Mouse (Mus musculus): ENCODE measurements around the gene Cnot8. TPM values are rescaled to one million over a fixed set of nuclear protein-coding genes. Genes with fewer than 3 reads are reported as not detected.
A peak's percentile ranks its signal among the peaks of the same experiment; 100 is the strongest.

Gene Cnot8
- polyA plus RNA-seq, 1 experiment from 2014 or later: 95.8 TPM

- ATAC-seq (replicated peaks; ENCODE audit: low FRiP score) (no peak), DNase-seq (ENCODE audit: low spot score) (no peak)
- Histone ChIP-seq H3K27ac (ENCODE audit: low read depth, low read length) (no peak overlapping the region), H3K4me2 (ENCODE audit: low read depth, low read length, severe bottlenecking) (no peak overlapping the region), H3K4me3 (ENCODE audit: low read depth, low read length) (no peak overlapping the region), H3K9me3 (ENCODE audit: control insufficient read depth, low read length) (no peaks in the 10 kb centered on the region), H3K9ac (ENCODE audit: low read length) (no peak overlapping the region), H3K27me3 (ENCODE audit: control insufficient read depth, insufficient read depth, low read length) (peaks cover 4% of the 10 kb centered on the region; the same call in 1 of the 2 replicates), H3K36me3 (ENCODE audit: control insufficient read depth, insufficient read depth, low read length) (no peaks in the 10 kb centered on the region), H3K4me1 (replicated peaks; ENCODE audit: control insufficient read depth, insufficient read depth, low read length) (peaks cover 2% of the 10 kb centered on the region; the same call in 1 of the 2 replicates)
- WGBS: 93% methylated on average over 2 of the region's 2 CpGs
Observed at GRCm38 (mm10) chr11:58100006-58100405, 3.9 kb upstream of the Cnot8 start.

GRCm38 (mm10) chr11:58101194-58101720, 2.7 kb upstream of the Cnot8 start:
- no peak overlapping the region for H3K27ac ChIP-seq (ENCODE audit: low read depth, low read length)
- WGBS: 80% methylated on average over 4 of the region's 4 CpGs
- no peak for ATAC-seq (replicated peaks; ENCODE audit: low FRiP score)
- H3K4me2 ChIP-seq (ENCODE audit: low read depth, low read length, severe bottlenecking): no peak overlapping the region
- DNase-seq (ENCODE audit: low spot score): no peak
- H3K36me3 ChIP-seq (ENCODE audit: control insufficient read depth, insufficient read depth, low read length): no peaks in the 10 kb centered on the region
- no peak overlapping the region for H3K4me3 ChIP-seq (ENCODE audit: low read depth, low read length)
- H3K27me3 ChIP-seq (ENCODE audit: control insufficient read depth, insufficient read depth, low read length): peaks cover 4% of the 10 kb centered on the region; the same call in 1 of the 2 replicates
- H3K4me1 ChIP-seq (replicated peaks; ENCODE audit: control insufficient read depth, insufficient read depth, low read length): peaks cover 2% of the 10 kb centered on the region; the same call in 1 of the 2 replicates
- no peak overlapping the region for H3K9ac ChIP-seq (ENCODE audit: low read length)
- no peaks in the 10 kb centered on the region for H3K9me3 ChIP-seq (ENCODE audit: control insufficient read depth, low read length)

GRCm38 (mm10) chr11:58102146-58102545, 1.8 kb upstream of the Cnot8 start:
- no peaks in the 10 kb centered on the region for H3K9me3 ChIP-seq (ENCODE audit: control insufficient read depth, low read length)
- no peaks in the 10 kb centered on the region for H3K36me3 ChIP-seq (ENCODE audit: control insufficient read depth, insufficient read depth, low read length)
- H3K4me1 ChIP-seq (replicated peaks; ENCODE audit: control insufficient read depth, insufficient read depth, low read length): peaks cover 2% of the 10 kb centered on the region; the same call in 1 of the 2 replicates
- ATAC-seq (replicated peaks; ENCODE audit: low FRiP score) (no peak), DNase-seq (ENCODE audit: low spot score) (no peak)
- H3K4me2 ChIP-seq (ENCODE audit: low read depth, low read length, severe bottlenecking): no peak overlapping the region
- 80% methylated on average over 3 of the region's 3 CpGs for WGBS
- peaks cover 1% of the 10 kb centered on the region; the same call in 1 of the 2 replicates for H3K27me3 ChIP-seq (ENCODE audit: control insufficient read depth, insufficient read depth, low read length)
- H3K4me3 ChIP-seq (ENCODE audit: low read depth, low read length): no peak overlapping the region
- no peak overlapping the region for H3K27ac ChIP-seq (ENCODE audit: low read depth, low read length)
- no peak overlapping the region for H3K9ac ChIP-seq (ENCODE audit: low read length)

GRCm38 (mm10) chr11:58102581-58103343, 1.2 kb upstream of the Cnot8 start:
- no peaks in the 10 kb centered on the region for H3K9me3 ChIP-seq (ENCODE audit: control insufficient read depth, low read length)
- peak overlapping the region; percentile 92; the same call in 1 of the 2 replicates for H3K4me3 ChIP-seq (ENCODE audit: low read depth, low read length)
- peaks cover under 1% of the 10 kb centered on the region; the same call in 1 of the 2 replicates for H3K4me1 ChIP-seq (replicated peaks; ENCODE audit: control insufficient read depth, insufficient read depth, low read length)
- peak overlapping the region; percentile 48 for H3K9ac ChIP-seq (ENCODE audit: low read length)
- no peak for ATAC-seq (replicated peaks; ENCODE audit: low FRiP score)
- H3K27ac ChIP-seq (ENCODE audit: low read depth, low read length): no peak overlapping the region
- DNase-seq (ENCODE audit: low spot score): no peak
- H3K27me3 ChIP-seq (ENCODE audit: control insufficient read depth, insufficient read depth, low read length): no peaks in the 10 kb centered on the region
- 81% methylated on average over 9 of the region's 9 CpGs for WGBS
- peak overlapping the region; percentile 40 for H3K4me2 ChIP-seq (ENCODE audit: low read depth, low read length, severe bottlenecking)
- H3K36me3 ChIP-seq (ENCODE audit: control insufficient read depth, insufficient read depth, low read length): no peaks in the 10 kb centered on the region

GRCm38 (mm10) chr11:58103344-58103653, 654 bp upstream of the Cnot8 start:
- Histone ChIP-seq H3K4me3 (ENCODE audit: low read depth, low read length) (peak overlapping the region; percentile 92; the same call in 1 of the 2 replicates), H3K4me1 (replicated peaks; ENCODE audit: control insufficient read depth, insufficient read depth, low read length) (no peaks in the 10 kb centered on the region; the same call in 1 of the 2 replicates), H3K4me2 (ENCODE audit: low read depth, low read length, severe bottlenecking) (peak overlapping the region; percentile 40), H3K36me3 (ENCODE audit: control insufficient read depth, insufficient read depth, low read length) (no peaks in the 10 kb centered on the region), H3K9me3 (ENCODE audit: control insufficient read depth, low read length) (no peaks in the 10 kb centered on the region), H3K27ac (ENCODE audit: low read depth, low read length) (no peak overlapping the region), H3K27me3 (ENCODE audit: control insufficient read depth, insufficient read depth, low read length) (no peaks in the 10 kb centered on the region), H3K9ac (ENCODE audit: low read length) (peak overlapping the region; percentile 48)
- 52% methylated on average over 13 of the region's 13 CpGs for WGBS
- no peak; the same call in 1 of the 2 replicates for ATAC-seq (replicated peaks; ENCODE audit: low FRiP score)
- peak; percentile 69 for DNase-seq (ENCODE audit: low spot score)

GRCm38 (mm10) chr11:58104351-58104791, 418 bp downstream of the Cnot8 start:
- Histone ChIP-seq H3K9me3 (ENCODE audit: control insufficient read depth, low read length) (no peaks in the 10 kb centered on the region), H3K4me2 (ENCODE audit: low read depth, low read length, severe bottlenecking) (peak overlapping the region; percentile 70), H3K4me3 (ENCODE audit: low read depth, low read length) (peak overlapping the region; percentile 92), H3K4me1 (replicated peaks; ENCODE audit: control insufficient read depth, insufficient read depth, low read length) (no peaks in the 10 kb centered on the region; the same call in 1 of the 2 replicates), H3K36me3 (ENCODE audit: control insufficient read depth, insufficient read depth, low read length) (no peaks in the 10 kb centered on the region), H3K9ac (ENCODE audit: low read length) (peak overlapping the region; percentile 90), H3K27me3 (ENCODE audit: control insufficient read depth, insufficient read depth, low read length) (no peaks in the 10 kb centered on the region), H3K27ac (ENCODE audit: low read depth, low read length) (peak overlapping the region; percentile 72)
- DNase-seq (ENCODE audit: low spot score) (no peak), ATAC-seq (replicated peaks; ENCODE audit: low FRiP score) (peak; percentile 16; the same call in 1 of the 2 replicates)
- WGBS: under 1% methylated on average over 24 of the region's 24 CpGs

GRCm38 (mm10) chr11:58107009-58107408, 3.1 kb downstream of the Cnot8 start:
- no peak overlapping the region for H3K9ac ChIP-seq (ENCODE audit: low read length)
- H3K9me3 ChIP-seq (ENCODE audit: control insufficient read depth, low read length): no peaks in the 10 kb centered on the region
- no peak overlapping the region for H3K27ac ChIP-seq (ENCODE audit: low read depth, low read length)
- no peaks in the 10 kb centered on the region; the same call in 1 of the 2 replicates for H3K4me1 ChIP-seq (replicated peaks; ENCODE audit: control insufficient read depth, insufficient read depth, low read length)
- WGBS: 65% methylated on average over 3 of the region's 3 CpGs
- no peak for DNase-seq (ENCODE audit: low spot score)
- no peak for ATAC-seq (replicated peaks; ENCODE audit: low FRiP score)
- no peak overlapping the region for H3K4me3 ChIP-seq (ENCODE audit: low read depth, low read length)
- no peak overlapping the region for H3K4me2 ChIP-seq (ENCODE audit: low read depth, low read length, severe bottlenecking)
- peaks cover 15% of the 10 kb centered on the region; the same call in 1 of the 2 replicates for H3K36me3 ChIP-seq (ENCODE audit: control insufficient read depth, insufficient read depth, low read length)
- H3K27me3 ChIP-seq (ENCODE audit: control insufficient read depth, insufficient read depth, low read length): no peaks in the 10 kb centered on the region

GRCm38 (mm10) chr11:58107664-58108337, 3.8 kb downstream of the Cnot8 start:
- Histone ChIP-seq H3K27me3 (ENCODE audit: control insufficient read depth, insufficient read depth, low read length) (no peaks in the 10 kb centered on the region), H3K9me3 (ENCODE audit: control insufficient read depth, low read length) (no peaks in the 10 kb centered on the region), H3K4me2 (ENCODE audit: low read depth, low read length, severe bottlenecking) (no peak overlapping the region), H3K4me3 (ENCODE audit: low read depth, low read length) (no peak overlapping the region), H3K4me1 (replicated peaks; ENCODE audit: control insufficient read depth, insufficient read depth, low read length) (no peaks in the 10 kb centered on the region; the same call in 1 of the 2 replicates), H3K9ac (ENCODE audit: low read length) (no peak overlapping the region), H3K36me3 (ENCODE audit: control insufficient read depth, insufficient read depth, low read length) (peaks cover 15% of the 10 kb centered on the region; the same call in 1 of the 2 replicates), H3K27ac (ENCODE audit: low read depth, low read length) (no peak overlapping the region)
- 91% methylated on average over 4 of the region's 4 CpGs for WGBS
- no peak for ATAC-seq (replicated peaks; ENCODE audit: low FRiP score)
- no peak for DNase-seq (ENCODE audit: low spot score)

All from forebrain, embryonic 11.5 days (tissue).